Mouse (Mus musculus) MEL (cell line): ENCODE data around the gene Zfand6. TPM values are rescaled to one million over a fixed set of nuclear protein-coding genes. Genes with fewer than 3 reads are reported as not detected.
A peak's percentile ranks its signal among the peaks of the same experiment; 100 is the strongest.

Source experiments
- DNase-seq: peaks from one replicate; pipeline ENCODE4 v3.0.0; 2011; ENCODE audit warnings: low read depth, low spot score
- H3K27ac ChIP-seq: 2 replicates; pipeline ENCODE4 v1.5.1; 2012; ENCODE audit warnings: low read depth, mild to moderate bottlenecking, control low read depth, low read length, moderate library complexity; ENCODE audit not compliant: control insufficient read depth
- H3K27me3 ChIP-seq, 2 experiments: fragments of 150-350 bp in 1 of 2; sonication (generic) in 1 of 2; 2 replicates each; pipeline ENCODE4 v1.6.1; 2012; ENCODE audit warnings: low read length in 2 of 2, mild to moderate bottlenecking in 2 of 2, improper control_type of control experiment in 1 of 2, moderate library complexity in 1 of 2; ENCODE audit not compliant: insufficient read depth in 2 of 2, control insufficient read depth in 1 of 2
- H3K36me3 ChIP-seq, 2 experiments: 2 replicates each; pipeline ENCODE4 v1.6.1; 2012 to 2014; ENCODE audit warnings: low read length in 2 of 2, improper control_type of control experiment in 1 of 2, inconsistent platforms in 1 of 2, mild to moderate bottlenecking in 1 of 2; ENCODE audit not compliant: insufficient read depth in 2 of 2, control insufficient read depth in 1 of 2
- H3K4me1 ChIP-seq, 2 experiments: fragments of 150-350 bp in 1 of 2; sonication (generic) in 1 of 2; 2 replicates each; pipeline ENCODE4 v1.6.1; 2012; ENCODE audit warnings: low read length in 2 of 2, improper control_type of control experiment in 1 of 2, mild to moderate bottlenecking in 1 of 2; ENCODE audit not compliant: insufficient read depth in 2 of 2, control insufficient read depth in 1 of 2
- H3K4me3 ChIP-seq, 2 experiments: fragments of 150-350 bp in 1 of 2; sonication (generic) in 1 of 2; 2 replicates each; pipeline ENCODE4 v1.5.1; 2012; ENCODE audit warnings: low read depth in 2 of 2, low read length in 2 of 2, mild to moderate bottlenecking in 2 of 2, moderate library complexity in 2 of 2, control low read depth in 1 of 2, improper control_type of control experiment in 1 of 2; ENCODE audit not compliant: control insufficient read depth in 1 of 2, insufficient read depth in 1 of 2
- H3K79me2 ChIP-seq: 2 replicates; pipeline ENCODE4 v1.6.1; 2012; ENCODE audit warnings: mild to moderate bottlenecking, low read length, moderate library complexity; ENCODE audit not compliant: control insufficient read depth, poor library complexity, insufficient read depth
- H3K9ac ChIP-seq: 2 replicates; pipeline ENCODE4 v1.6.1; 2012; ENCODE audit warnings: low read depth, mild to moderate bottlenecking, control low read depth, low read length, moderate library complexity; ENCODE audit not compliant: control insufficient read depth, poor library complexity, severe bottlenecking
- H3K9me3 ChIP-seq: fragments of 150-350 bp; sonication (generic); replicated peaks from 2 replicates; pipeline ENCODE4 v1.6.1; 2012; ENCODE audit warnings: mild to moderate bottlenecking, low read length, improper control_type of control experiment, moderate library complexity; ENCODE audit not compliant: insufficient read depth
- BHLHE40 ChIP-seq: IDR thresholded peaks from 2 replicates; pipeline ENCODE4 v1.6.1; 2012; ENCODE audit warnings: low read depth, mild to moderate bottlenecking, inconsistent platforms, low read length, improper control_type of control experiment, borderline replicate concordance
- CHD1 ChIP-seq: IDR thresholded peaks from 2 replicates; pipeline ENCODE4 v1.6.1; 2012; ENCODE audit warnings: low read depth, mild to moderate bottlenecking, inconsistent platforms, low read length, improper control_type of control experiment
- CHD2 ChIP-seq: IDR thresholded peaks from 2 replicates; pipeline ENCODE4 v1.6.1; 2011; ENCODE audit warnings: low read length, improper control_type of control experiment
- CTCF ChIP-seq, 3 experiments: IDR thresholded peaks in 2 of 3; conservative IDR thresholded peaks in 1 of 3; 2 replicates each; pipeline ENCODE4 v1.5.1; 2011 to 2012; ENCODE audit warnings: low read length in 3 of 3, low read depth in 2 of 3, mild to moderate bottlenecking in 2 of 3, improper control_type of control experiment in 1 of 3, inconsistent platforms in 1 of 3, mixed read lengths in 1 of 3, moderate library complexity in 1 of 3; ENCODE audit not compliant: control insufficient read depth in 1 of 3, insufficient read depth in 1 of 3, poor library complexity in 1 of 3, severe bottlenecking in 1 of 3
- E2F4 ChIP-seq: IDR thresholded peaks from 2 replicates; pipeline ENCODE4 v1.6.1; 2011; ENCODE audit warnings: low read depth, low read length, improper control_type of control experiment, borderline replicate concordance
- ELF1 ChIP-seq: IDR thresholded peaks from 2 replicates; pipeline ENCODE4 v1.6.1; 2014; ENCODE audit warnings: low read depth, mild to moderate bottlenecking, inconsistent platforms, low read length, improper control_type of control experiment, moderate library complexity
- EP300 ChIP-seq, 2 experiments: IDR thresholded peaks; 2 replicates each; pipeline ENCODE4 v1.6.1; 2011; ENCODE audit warnings: improper control_type of control experiment in 2 of 2, low read length in 2 of 2, low read depth in 1 of 2, mild to moderate bottlenecking in 1 of 2
- ETS1 ChIP-seq: IDR thresholded peaks from 2 replicates; pipeline ENCODE4 v1.6.1; 2012; ENCODE audit warnings: low read depth, mild to moderate bottlenecking, inconsistent platforms, low read length, improper control_type of control experiment, moderate library complexity
- GABPA ChIP-seq: IDR thresholded peaks from 2 replicates; pipeline ENCODE4 v1.6.1; 2012; ENCODE audit warnings: low read depth, mild to moderate bottlenecking, inconsistent platforms, low read length, improper control_type of control experiment, moderate library complexity
- GATA1 ChIP-seq: IDR thresholded peaks from 2 replicates; pipeline ENCODE4 v1.6.1; 2011; ENCODE audit warnings: low read depth, low read length, improper control_type of control experiment
- HCFC1 ChIP-seq: IDR thresholded peaks from 2 replicates; pipeline ENCODE4 v1.6.1; 2012; ENCODE audit warnings: low read depth, mild to moderate bottlenecking, inconsistent platforms, low read length, improper control_type of control experiment, moderate library complexity
- KAT2A ChIP-seq: conservative IDR thresholded peaks from 2 replicates; pipeline ENCODE4 v1.6.1; 2012; ENCODE audit warnings: low read depth, low read length, improper control_type of control experiment, inconsistent platforms
- MAFK ChIP-seq: IDR thresholded peaks from 2 replicates; pipeline ENCODE4 v1.6.1; 2011; ENCODE audit warnings: low read depth, mild to moderate bottlenecking, low read length, improper control_type of control experiment, borderline replicate concordance
- MAX ChIP-seq: IDR thresholded peaks from 2 replicates; pipeline ENCODE4 v1.6.1; 2011; ENCODE audit warnings: low read length, improper control_type of control experiment
- MAZ ChIP-seq: IDR thresholded peaks from 2 replicates; pipeline ENCODE4 v1.6.1; 2012; ENCODE audit warnings: low read depth, mild to moderate bottlenecking, inconsistent platforms, low read length, improper control_type of control experiment
- MEF2A ChIP-seq: IDR thresholded peaks from 2 replicates; pipeline ENCODE4 v1.6.1; 2014; ENCODE audit warnings: low read depth, mild to moderate bottlenecking, inconsistent platforms, low read length, improper control_type of control experiment; ENCODE audit not compliant: poor library complexity, insufficient replicate concordance, severe bottlenecking; ENCODE audit errors: extremely low read depth
- MXI1 ChIP-seq: IDR thresholded peaks from 2 replicates; pipeline ENCODE4 v1.6.1; 2011; ENCODE audit warnings: mild to moderate bottlenecking, low read depth, low read length, improper control_type of control experiment
- MYB ChIP-seq: IDR thresholded peaks from 2 replicates; pipeline ENCODE4 v1.6.1; 2011; ENCODE audit warnings: mild to moderate bottlenecking, low read depth, low read length, improper control_type of control experiment
- MYC ChIP-seq: IDR thresholded peaks from 2 replicates; pipeline ENCODE4 v1.6.1; 2011; ENCODE audit warnings: low read depth, mild to moderate bottlenecking, low read length, improper control_type of control experiment, moderate library complexity
- NELFE ChIP-seq: IDR thresholded peaks from 2 replicates; pipeline ENCODE4 v1.6.1; 2011; ENCODE audit warnings: low read depth, low read length, improper control_type of control experiment
- NRF1 ChIP-seq: IDR thresholded peaks from 2 replicates; pipeline ENCODE4 v1.6.1; 2014; ENCODE audit warnings: low read depth, mild to moderate bottlenecking, inconsistent platforms, low read length, improper control_type of control experiment, moderate library complexity; ENCODE audit not compliant: poor library complexity, insufficient read depth, severe bottlenecking
- POLR2A ChIP-seq, 2 experiments: IDR thresholded peaks; 2 replicates each; pipeline ENCODE4 v1.6.1; 2011 to 2012; ENCODE audit warnings: low read length in 2 of 2, mild to moderate bottlenecking in 2 of 2, control low read depth in 1 of 2, improper control_type of control experiment in 1 of 2, low read depth in 1 of 2, moderate library complexity in 1 of 2; ENCODE audit not compliant: control insufficient read depth in 1 of 2, insufficient read depth in 1 of 2, poor library complexity in 1 of 2
- POLR2AphosphoS2 ChIP-seq: IDR thresholded peaks from 2 replicates; pipeline ENCODE4 v1.6.1; 2011; ENCODE audit warnings: low read length, improper control_type of control experiment
- POLR2AphosphoS5 ChIP-seq: IDR thresholded peaks from 2 replicates; pipeline ENCODE4 v1.6.1; 2012; ENCODE audit warnings: low read depth, borderline replicate concordance, mild to moderate bottlenecking, inconsistent platforms, low read length, moderate library complexity, mixed read lengths
- RAD21 ChIP-seq: IDR thresholded peaks from 2 replicates; pipeline ENCODE4 v1.6.1; 2011; ENCODE audit warnings: mild to moderate bottlenecking, low read depth, low read length, improper control_type of control experiment
- RCOR1 ChIP-seq: IDR thresholded peaks from 2 replicates; pipeline ENCODE4 v1.6.1; 2012; ENCODE audit warnings: low read depth, mild to moderate bottlenecking, inconsistent platforms, low read length, improper control_type of control experiment
- SIN3A ChIP-seq: IDR thresholded peaks from 2 replicates; pipeline ENCODE4 v1.6.1; 2012; ENCODE audit warnings: low read length, improper control_type of control experiment, inconsistent platforms
- SMC3 ChIP-seq: IDR thresholded peaks from 2 replicates; pipeline ENCODE4 v1.6.1; 2011; ENCODE audit warnings: low read depth, low read length, improper control_type of control experiment
- TAL1 ChIP-seq: IDR thresholded peaks from 2 replicates; pipeline ENCODE4 v1.6.1; 2012; ENCODE audit warnings: mild to moderate bottlenecking, inconsistent platforms, low read length, moderate library complexity, mixed read lengths
- TCF12 ChIP-seq: IDR thresholded peaks from 2 replicates; pipeline ENCODE4 v1.6.1; 2014; ENCODE audit warnings: low read depth, mild to moderate bottlenecking, inconsistent platforms, low read length, improper control_type of control experiment, moderate library complexity
- UBTF ChIP-seq: IDR thresholded peaks from 2 replicates; pipeline ENCODE4 v1.6.1; 2012; ENCODE audit warnings: low read depth, mild to moderate bottlenecking, inconsistent platforms, low read length, improper control_type of control experiment, moderate library complexity, borderline replicate concordance; ENCODE audit not compliant: insufficient read depth
- USF1 ChIP-seq: IDR thresholded peaks from 2 replicates; pipeline ENCODE4 v1.6.1; 2014; ENCODE audit warnings: low read depth, mild to moderate bottlenecking, inconsistent platforms, low read length, improper control_type of control experiment, moderate library complexity
- USF2 ChIP-seq, 2 experiments: IDR thresholded peaks; 2 replicates each; pipeline ENCODE4 v1.6.1; 2011 to 2012; ENCODE audit warnings: improper control_type of control experiment in 2 of 2, low read length in 2 of 2, borderline replicate concordance in 1 of 2, inconsistent platforms in 1 of 2, low read depth in 1 of 2, mild to moderate bottlenecking in 1 of 2; ENCODE audit not compliant: insufficient read depth in 1 of 2
- ZC3H11A ChIP-seq: IDR thresholded peaks from 2 replicates; pipeline ENCODE4 v1.6.1; 2012; ENCODE audit warnings: low read depth, mild to moderate bottlenecking, inconsistent platforms, low read length, improper control_type of control experiment
- ZKSCAN1 ChIP-seq: IDR thresholded peaks from 2 replicates; pipeline ENCODE4 v1.6.1; 2012; ENCODE audit warnings: low read depth, mild to moderate bottlenecking, inconsistent platforms, low read length, improper control_type of control experiment, moderate library complexity
- ZMIZ1 ChIP-seq: IDR thresholded peaks from 2 replicates; pipeline ENCODE4 v1.6.1; 2012; ENCODE audit warnings: low read depth, mild to moderate bottlenecking, inconsistent platforms, low read length, improper control_type of control experiment, moderate library complexity
- ZNF384 ChIP-seq: IDR thresholded peaks from 2 replicates; pipeline ENCODE4 v1.6.1; 2012; ENCODE audit warnings: low read depth, mild to moderate bottlenecking, inconsistent platforms, low read length, improper control_type of control experiment
- polyA plus RNA-seq, 2 experiments: library from polyadenylated mRNA; stranded (reverse) in 1 of 2; unstranded in 1 of 2; fragments of >175 nt in 1 of 2; fragments of >200 nt in 1 of 2; gene quantifications; 2 replicates each; pipeline versions ENCODE4 v1.2.1 to v1.2.4; 2012; ENCODE audit warnings: low replicate concordance in 2 of 2, low read depth in 1 of 2; ENCODE audit not compliant: insufficient read length in 2 of 2, insufficient read depth in 1 of 2, missing spikeins in 1 of 2
- total RNA-seq: library from RNA; depleted of rRNA; stranded (reverse); fragments of 300-350 nt; gene quantifications from 2 replicates; pipeline ENCODE4 v1.2.3, GENCODE M21; 2012

Gene Zfand6
- total and polyA plus RNA-seq, 3 experiments: 20.3 to 315 (median 39.9) TPM

GRCm38 (mm10) chr7:84722804-84723459, 33.2 kb upstream of the Zfand6 start:
- H3K27ac ChIP-seq: peak overlapping the region; percentile 78
- H3K79me2 ChIP-seq: no peaks in the 10 kb centered on the region
- peaks cover 5 to 9% of the 10 kb centered on the region in 2 experiments; a peak in 3 of 4 replicates for H3K4me1 ChIP-seq
- 0 out of 4 replicates have a peak overlapping the region, but pooled peaks of 1 of the 2 experiments have one; percentile 1 for H3K4me3 ChIP-seq
- H3K27me3 ChIP-seq: no peaks in the 10 kb centered on the region
- no peaks in the 10 kb centered on the region for H3K9me3 ChIP-seq
- H3K9ac ChIP-seq: no peak overlapping the region
- DNase-seq: peak; percentile 93
- peaks cover 0 to 13% of the 10 kb centered on the region in 2 experiments; a peak in 2 of 4 replicates for H3K36me3 ChIP-seq
- TF ChIP-seq USF1: no peak
- TF ChIP-seq ZNF384: peak; percentile 61
- peak; percentile 83 to 84 for TF ChIP-seq EP300 (IDR thresholded peaks at IDR 0.05; ENCODE audit: low read depth in 1 of 2, low read length in 2 of 2)
- TF ChIP-seq ZMIZ1: no peak
- peak; percentile 97 for TF ChIP-seq RCOR1
- TF ChIP-seq ZC3H11A: no peak
- no peak for TF ChIP-seq ELF1
- TF ChIP-seq ETS1: peak; percentile 84
- no peak for TF ChIP-seq KAT2A
- TF ChIP-seq CHD1: no peak
- no peak for TF ChIP-seq NRF1
- TF ChIP-seq MYB: no peak
- no peak for TF ChIP-seq HCFC1
- TF ChIP-seq TAL1: peak; percentile 78
- TF ChIP-seq MYC: peak; percentile 76
- no peak for TF ChIP-seq MEF2A
- TF ChIP-seq SMC3: no peak
- TF ChIP-seq UBTF: no peak
- TF ChIP-seq POLR2AphosphoS2: no peak
- peak; percentile 88 for TF ChIP-seq TCF12
- TF ChIP-seq POLR2AphosphoS5: no peak
- TF ChIP-seq POLR2A (IDR thresholded peaks at IDR 0.05; ENCODE audit: control insufficient read depth in 1 of 2, insufficient read depth in 1 of 2, low read depth in 1 of 2, low read length in 2 of 2, poor library complexity in 1 of 2): no peak
- peak; percentile 83 for TF ChIP-seq SIN3A
- TF ChIP-seq BHLHE40: no peak
- TF ChIP-seq GABPA: no peak
- TF ChIP-seq GATA1: peak; percentile 89
- TF ChIP-seq MAX: no peak
- no peak for TF ChIP-seq NELFE
- TF ChIP-seq CHD2: no peak
- no peak for TF ChIP-seq RAD21
- no peak for TF ChIP-seq USF2 (IDR thresholded peaks at IDR 0.05; ENCODE audit: borderline replicate concordance in 1 of 2, insufficient read depth in 1 of 2, low read depth in 1 of 2, low read length in 2 of 2)
- TF ChIP-seq MXI1: peak; percentile 88
- no peak for TF ChIP-seq ZKSCAN1
- TF ChIP-seq MAFK: peak; percentile 56; the same call in 1 of the 2 replicates
- no peak for TF ChIP-seq E2F4
- no peak for TF ChIP-seq MAZ
- TF ChIP-seq CTCF (IDR thresholded peaks at IDR 0.05 in 2 of 3, conservative IDR thresholded peaks at IDR 0.05 in 1 of 3; ENCODE audit: control insufficient read depth in 1 of 3, insufficient read depth in 1 of 3, low read depth in 2 of 3, low read length in 3 of 3, poor library complexity in 1 of 3, severe bottlenecking in 1 of 3): no peak
